ENCODE assay signal across 16 mouse cellular contexts in the genomic region with DNA sequence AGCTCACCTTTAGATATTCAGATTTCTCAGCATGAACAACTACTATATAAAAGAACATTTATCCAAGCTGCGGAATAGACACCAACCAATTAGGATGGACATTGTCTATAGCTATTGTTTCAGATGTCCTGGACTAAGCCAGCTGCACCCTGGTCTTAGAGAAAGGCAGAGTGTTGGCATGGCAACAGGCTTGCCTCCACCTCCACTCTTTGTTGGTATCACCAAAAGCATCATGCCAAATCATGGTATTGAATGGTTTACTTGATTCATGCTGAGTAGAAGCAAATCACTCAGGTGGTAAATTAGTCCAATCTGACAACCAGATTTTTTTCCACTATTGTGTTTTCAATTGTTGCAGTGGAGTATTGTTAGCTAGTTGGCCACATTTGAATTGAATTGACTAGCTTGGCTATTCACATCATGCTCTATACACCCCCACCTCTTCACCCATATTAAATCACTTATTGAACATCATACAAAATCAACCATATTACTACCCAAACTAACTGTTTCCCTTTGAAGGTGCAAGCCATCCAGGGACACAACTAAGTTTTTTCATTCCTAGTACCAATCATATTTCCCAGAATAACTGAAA. TPM values are rescaled to one million over a fixed set of nuclear protein-coding genes. Genes with fewer than 3 reads are reported as not detected.
DNase-seq lines count a peak whose midpoint lies in the region; ATAC-seq lines count a peak whose summit lies in the region.
"Had no signal": no experiment of that assay in that cellular context is flagged by ENCODE, and none has a peak within 500 bp of the region (broad histone marks: within the 10 kb centered on the region; RNA-seq: fewer than 3 reads in every experiment).

No protein-coding gene starts in this region.

- peak; percentile 92 for ATAC-seq in hindbrain, embryonic 11.5 days (ENCODE audit: low FRiP score)
- ATAC-seq in hindbrain, embryonic 13.5 days (ENCODE audit: low FRiP score): no peak; the same call in 1 of the 2 replicates
- peak; percentile 57; the same call in 1 of the 2 replicates for ATAC-seq in forebrain, embryonic 16.5 days
- ATAC-seq in neural tube, embryonic 12.5 days (ENCODE audit: low FRiP score, low read depth): peak; percentile 97
- no peak for ATAC-seq in erythroid progenitor cell, adult 5-6 weeks (replicated peaks; ENCODE audit: low FRiP score, poor library complexity, severe bottlenecking)

- H3K27me3 ChIP-seq in hindbrain, embryonic 11.5 days (ENCODE audit: control insufficient read depth, insufficient read depth, low read length): 0 out of 2 replicates have a peak, but pooled peaks cover 2% of the 10 kb centered on the region
- 0 out of 2 replicates have a peak, but pooled peaks cover 2% of the 10 kb centered on the region for H3K27me3 ChIP-seq in hindbrain, embryonic 13.5 days
- H3K27me3 ChIP-seq in forebrain, embryonic 16.5 days (replicated peaks; ENCODE audit: control insufficient read depth, insufficient read depth, low read length): no peaks in the 10 kb centered on the region
- no peaks in the 10 kb centered on the region for H3K27me3 ChIP-seq in neural tube, embryonic 12.5 days (replicated peaks)
- H3K27me3 ChIP-seq: embryonic facial prominence, embryonic 15.5 days had no signal

- H3K9ac ChIP-seq in hindbrain, embryonic 11.5 days (ENCODE audit: low read depth, low read length): no peak overlapping the region
- H3K9ac ChIP-seq in hindbrain, embryonic 13.5 days: no peak overlapping the region
- no peak overlapping the region for H3K9ac ChIP-seq in forebrain, embryonic 16.5 days (replicated peaks; ENCODE audit: low read depth, low read length)
- H3K9ac ChIP-seq in neural tube, embryonic 12.5 days: no peak overlapping the region
- H3K9ac ChIP-seq: embryonic facial prominence, embryonic 15.5 days had no signal

- H3K36me3 ChIP-seq in hindbrain, embryonic 11.5 days (ENCODE audit: control insufficient read depth, insufficient read depth, low read length): no peaks in the 10 kb centered on the region
- no peaks in the 10 kb centered on the region for H3K36me3 ChIP-seq in hindbrain, embryonic 13.5 days
- H3K36me3 ChIP-seq in forebrain, embryonic 16.5 days (ENCODE audit: control insufficient read depth, insufficient read depth): no peaks in the 10 kb centered on the region
- no peaks in the 10 kb centered on the region for H3K36me3 ChIP-seq in neural tube, embryonic 12.5 days
- H3K36me3 ChIP-seq: embryonic facial prominence, embryonic 15.5 days had no signal

- H3K4me1 ChIP-seq in hindbrain, embryonic 11.5 days (replicated peaks; ENCODE audit: control insufficient read depth, insufficient read depth, low read length): no peaks in the 10 kb centered on the region
- no peaks in the 10 kb centered on the region for H3K4me1 ChIP-seq in hindbrain, embryonic 13.5 days (replicated peaks)
- no peaks in the 10 kb centered on the region for H3K4me1 ChIP-seq in forebrain, embryonic 16.5 days (replicated peaks; ENCODE audit: control insufficient read depth, insufficient read depth, low read length)
- H3K4me1 ChIP-seq in neural tube, embryonic 12.5 days: no peaks in the 10 kb centered on the region
- H3K4me1 ChIP-seq: embryonic facial prominence, embryonic 15.5 days had no signal

- H3K4me3 ChIP-seq in hindbrain, embryonic 11.5 days (ENCODE audit: low read depth, low read length): no peak overlapping the region
- no peak overlapping the region for H3K4me3 ChIP-seq in hindbrain, embryonic 13.5 days
- no peak overlapping the region for H3K4me3 ChIP-seq in forebrain, embryonic 16.5 days (replicated peaks; ENCODE audit: low read length)
- no peak overlapping the region for H3K4me3 ChIP-seq in neural tube, embryonic 12.5 days
- H3K4me3 ChIP-seq: embryonic facial prominence, embryonic 15.5 days had no signal

- no peak overlapping the region for H3K4me2 ChIP-seq in hindbrain, embryonic 11.5 days (replicated peaks; ENCODE audit: low read depth, low read length)
- H3K4me2 ChIP-seq in hindbrain, embryonic 13.5 days: no peak overlapping the region
- no peak overlapping the region for H3K4me2 ChIP-seq in forebrain, embryonic 16.5 days (ENCODE audit: low read length)
- H3K4me2 ChIP-seq in neural tube, embryonic 12.5 days (replicated peaks): no peak overlapping the region
- H3K4me2 ChIP-seq: embryonic facial prominence, embryonic 15.5 days had no signal

- H3K9me3 ChIP-seq in hindbrain, embryonic 11.5 days (ENCODE audit: control insufficient read depth, low read length): no peaks in the 10 kb centered on the region
- H3K9me3 ChIP-seq in hindbrain, embryonic 13.5 days: no peaks in the 10 kb centered on the region
- H3K9me3 ChIP-seq in forebrain, embryonic 16.5 days (ENCODE audit: control insufficient read depth, low read length): no peaks in the 10 kb centered on the region
- H3K9me3 ChIP-seq in neural tube, embryonic 12.5 days: no peaks in the 10 kb centered on the region
- H3K9me3 ChIP-seq: embryonic facial prominence, embryonic 15.5 days had no signal

- DNase-seq in hindbrain, embryonic 11.5 days (ENCODE audit: low spot score): peak; percentile 34
- peak; percentile 75 for DNase-seq in embryo, embryonic 10.5 days (ENCODE audit: low spot score)
- DNase-seq in adrenal gland, postnatal 10 days: no peak
- no peak for DNase-seq in frontal cortex, postnatal 10 days (ENCODE audit: low spot score in 2 of 2)
- DNase-seq: adrenal gland, adult 2 months; cerebellum, adult 9-10 months; gastrocnemius, postnatal 36 days; kidney, adult 8-10 months; kidney, postnatal 36 days; right cerebral cortex, postnatal 25 days; thymus, postnatal 4 days had no signal

- 33% methylated on average over 1 of the region's 1 CpGs for WGBS in hindbrain, embryonic 11.5 days
- WGBS in hindbrain, embryonic 13.5 days: 9% methylated on average over 1 of the region's 1 CpGs
- 8% methylated on average over 1 of the region's 1 CpGs for WGBS in forebrain, embryonic 16.5 days
- WGBS in neural tube, embryonic 12.5 days: 22% methylated on average over 1 of the region's 1 CpGs

- no peak overlapping the region for H3K27ac ChIP-seq in hindbrain, embryonic 11.5 days (ENCODE audit: low read depth, low read length)
- H3K27ac ChIP-seq in hindbrain, embryonic 13.5 days: no peak overlapping the region
- H3K27ac ChIP-seq in forebrain, embryonic 16.5 days (ENCODE audit: low read length): no peak overlapping the region
- H3K27ac ChIP-seq in neural tube, embryonic 12.5 days: no peak overlapping the region
- H3K27ac ChIP-seq: embryonic facial prominence, embryonic 15.5 days had no signal

RNA-seq across cellular contexts. Expression of a gene that starts 25.8 kb away (rescaled TPM):
- 1.0 TPM in 2 replicates for polyA plus RNA-seq in hindbrain, embryonic 11.5 days (2014; fragmentation: Nextera tagmentation; extraction: Ambion mirVana)
- 3.8 and 4.2 TPM in 2 replicates for polyA plus RNA-seq in hindbrain, embryonic 13.5 days (2015; fragmentation: Nextera tagmentation; extraction: Ambion mirVana)
- polyA plus RNA-seq in forebrain, embryonic 16.5 days (2015; fragmentation: Nextera tagmentation; extraction: Ambion mirVana): 3.0 and 4.6 TPM in 2 replicates
- polyA plus RNA-seq in neural tube, embryonic 12.5 days (2016; fragmentation: Nextera tagmentation; extraction: Ambion mirVana): 1.5 and 2.5 TPM in 2 replicates
- under 1 TPM; 0.21 to 0.27 TPM for total RNA-seq in adrenal gland, postnatal 10 days (2021)
- total RNA-seq in erythroid progenitor cell, adult 5-6 weeks (2015; ENCODE audit: low replicate concordance): not detected in 2 replicates
- total RNA-seq in erythroid progenitor cell, adult 5-6 weeks (2017; ENCODE audit: low replicate concordance): not detected in 2 replicates

Comparison
In these comparisons a context has a peak if more than half of its experiments do, and no peak if none do; other contexts are left out.
1. ATAC-seq: peak in hindbrain, embryonic 11.5 days (single experiment), forebrain, embryonic 16.5 days (single experiment) and neural tube, embryonic 12.5 days (single experiment); none in hindbrain, embryonic 13.5 days (single experiment) and erythroid progenitor cell, adult 5-6 weeks (single experiment).
2. DNase-seq: peak in hindbrain, embryonic 11.5 days (single experiment) and embryo, embryonic 10.5 days (single experiment); none in adrenal gland, postnatal 10 days (single experiment) and frontal cortex, postnatal 10 days (0 of 2).